Mouse (Mus musculus) adrenal gland, postnatal 10 days (tissue): Measurements from ENCODE around the gene Mrpl44. TPM values are rescaled to one million over a fixed set of nuclear protein-coding genes. Genes with fewer than 3 reads are reported as not detected.

Experiments used
- DNase-seq: peaks from one replicate; pipeline ENCODE4 v3.0.0; 2021; ENCODE audit warnings: mixed read lengths
- total RNA-seq, 2 experiments: library from RNA; stranded (reverse); gene quantifications; 2 replicates each; pipeline ENCODE4 v1.2.3; 2021

Gene Mrpl44
- total RNA-seq, 2 experiments from 2014 or later: 54.3 to 59.4 TPM

DNA sequence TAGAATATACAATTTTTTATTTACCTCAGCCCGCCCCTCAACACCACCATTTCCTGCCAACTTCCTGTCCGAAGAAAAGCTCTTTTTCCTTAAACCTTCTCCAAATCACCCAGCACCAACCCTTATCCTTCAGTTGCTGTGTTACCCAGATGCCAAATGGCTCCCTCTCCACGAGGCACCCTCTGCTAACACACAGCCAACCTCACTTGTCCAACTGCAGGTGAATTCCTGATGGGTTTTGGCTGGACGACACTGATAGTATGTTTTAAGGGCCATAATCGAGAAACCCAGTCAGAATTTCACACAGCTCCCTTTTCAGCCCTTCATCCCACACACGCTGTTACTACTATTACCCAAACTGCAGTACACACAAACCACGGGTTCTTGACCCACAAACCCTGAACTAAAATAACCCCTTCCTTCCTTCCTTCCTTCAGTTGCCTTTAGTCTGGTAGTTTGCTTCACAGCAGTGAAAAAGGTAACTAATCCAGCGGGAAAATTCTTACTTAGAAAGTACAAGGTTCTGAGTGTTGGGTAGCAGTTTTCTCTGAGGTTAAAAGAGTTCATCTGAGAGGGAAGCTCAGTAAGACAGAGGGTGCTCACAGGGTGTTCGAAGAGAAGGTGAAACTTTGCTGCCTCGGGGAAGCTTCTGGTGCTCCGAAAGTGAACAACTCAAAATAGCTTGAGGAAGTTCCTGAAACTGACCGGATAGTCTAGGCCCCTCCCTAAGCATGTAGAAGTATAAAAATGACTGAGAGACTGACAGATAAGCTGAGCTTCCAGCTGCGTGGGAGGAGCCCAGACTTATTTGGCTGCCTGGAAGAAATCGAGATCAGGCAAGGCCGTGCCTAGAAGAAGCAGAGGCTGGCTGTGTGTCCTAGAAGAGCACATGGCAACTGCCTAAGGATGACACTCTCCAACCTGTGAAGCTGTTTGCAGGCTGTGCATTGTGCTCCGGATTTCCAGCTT lies 13.3 kb upstream of the Mrpl44 start:
- no peak for DNase-seq

- DNase-seq: no peak
Observed at GRCm38 (mm10) chr1:79764031-79764430, 11.8 kb upstream of the Mrpl44 start.

GRCm38 (mm10) chr1:79764483-79764882 lies 11.3 kb upstream of the Mrpl44 start:
- DNase-seq: no peak

DNA sequence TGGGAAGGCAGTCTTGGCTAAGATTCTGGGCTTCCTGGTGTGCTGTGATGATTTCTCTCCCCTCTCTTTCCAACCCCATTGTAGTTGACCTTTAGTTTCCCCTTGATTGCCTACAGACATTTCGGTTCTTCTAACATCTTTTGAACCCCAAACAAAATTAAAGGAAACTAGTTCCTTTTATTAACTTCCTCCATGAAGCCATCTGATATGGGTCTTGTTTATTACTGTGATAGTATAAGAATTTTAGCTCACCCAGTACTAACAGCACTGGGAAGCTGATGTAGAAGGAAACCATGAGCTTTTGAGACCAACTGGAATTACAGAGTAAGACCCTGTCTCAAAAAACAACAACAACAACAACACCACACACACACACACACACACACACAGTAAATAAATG lies 7.6 kb upstream of the Mrpl44 start:
- DNase-seq: no peak

- no peak for DNase-seq
Observed at GRCm38 (mm10) chr1:79774164-79774780, 1.5 kb upstream of the Mrpl44 start.

DNA sequence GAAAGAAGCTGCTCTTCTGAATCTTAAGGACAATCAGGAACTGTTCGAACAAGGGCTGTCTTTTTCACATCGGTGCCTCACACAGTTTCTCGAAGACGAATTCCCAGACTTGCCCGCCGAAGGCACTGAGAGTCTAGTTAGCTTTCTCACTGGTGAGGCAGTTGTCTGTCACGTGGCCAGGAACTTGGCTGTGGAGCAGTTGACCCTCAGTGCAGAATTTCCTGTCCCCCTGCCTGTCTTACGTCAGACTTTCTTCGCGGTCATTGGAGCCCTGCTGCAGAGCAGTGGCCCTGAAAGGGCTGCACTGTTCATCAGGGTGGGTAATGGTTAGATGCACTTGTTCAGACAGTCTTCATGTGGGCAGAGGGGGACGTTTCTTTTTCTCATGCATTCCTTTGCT lies 2.2 kb downstream of the Mrpl44 start:
- DNase-seq: no peak

DNA sequence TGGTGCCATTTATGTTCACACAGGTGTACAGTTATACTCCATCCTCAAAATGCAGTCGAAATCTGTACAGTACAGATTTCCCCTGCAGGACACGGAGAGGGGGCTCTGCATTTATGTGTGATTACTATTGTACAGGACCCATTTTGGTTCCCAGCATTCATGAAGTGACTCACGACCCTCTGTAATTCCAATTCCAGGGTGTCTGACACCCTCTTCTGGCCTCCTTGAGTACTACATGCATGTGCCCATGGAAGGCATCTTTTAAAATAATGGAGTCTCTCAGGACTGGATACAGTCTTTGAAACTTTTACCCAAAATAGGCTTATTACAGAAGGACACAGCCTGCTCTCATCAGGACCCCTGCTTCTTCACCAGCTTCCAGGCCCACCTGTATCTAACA lies 6.6 kb downstream of the Mrpl44 start:
- DNase-seq: no peak

- DNase-seq: peak; percentile 30
Observed at GRCm38 (mm10) chr1:79786267-79786927, 10.6 kb downstream of the Mrpl44 start.

DNA sequence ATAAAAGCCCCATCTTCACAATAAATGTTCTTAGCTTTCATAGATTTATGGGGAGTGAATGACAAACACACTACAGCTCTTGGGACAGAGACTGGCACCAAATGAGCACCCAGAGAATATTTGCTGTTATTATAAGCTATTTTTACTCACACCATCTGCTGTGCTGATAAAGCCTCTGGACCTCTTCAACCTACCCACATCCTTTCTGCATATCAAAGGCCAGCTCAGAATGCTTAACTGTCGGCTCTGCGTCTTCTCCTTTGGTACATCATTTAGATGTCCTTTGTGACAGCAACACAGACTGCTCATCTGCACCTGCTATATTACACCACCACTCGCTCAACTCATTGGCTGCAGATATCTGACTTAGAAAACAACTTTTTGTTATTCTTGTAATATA lies 21.3 kb downstream of the Mrpl44 start:
- no peak for DNase-seq

DNA sequence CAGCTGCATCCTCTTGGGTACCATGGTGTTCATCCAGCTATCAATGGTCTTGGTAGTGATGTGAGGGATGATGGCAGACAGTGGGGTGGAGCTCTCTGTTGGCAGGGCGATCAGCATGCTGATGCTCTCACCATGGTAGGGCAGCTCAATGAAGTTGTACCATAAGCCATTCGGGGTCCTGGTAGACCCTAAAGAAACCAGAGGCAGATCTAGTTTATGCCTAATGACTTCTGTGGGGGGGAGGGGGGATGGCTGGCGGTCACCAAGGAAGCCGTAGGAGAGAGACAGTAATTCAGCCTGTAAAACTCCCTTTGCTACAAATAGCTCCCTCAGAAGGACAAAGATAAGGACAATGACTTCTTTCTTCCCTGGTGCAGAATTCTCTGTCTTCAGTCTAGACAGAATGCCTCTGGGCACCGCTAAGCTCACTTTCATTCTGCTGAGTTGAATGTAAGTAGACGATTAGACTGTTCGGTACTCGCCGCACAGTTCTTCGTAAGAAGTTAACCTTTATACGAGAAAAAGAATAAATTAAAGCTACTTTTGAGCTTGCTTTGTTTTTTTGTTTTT lies 27.1 kb downstream of the Mrpl44 start:
- DNase-seq: no peak

GRCm38 (mm10) chr1:79803614-79804013 lies 27.8 kb downstream of the Mrpl44 start:
- no peak for DNase-seq

DNA sequence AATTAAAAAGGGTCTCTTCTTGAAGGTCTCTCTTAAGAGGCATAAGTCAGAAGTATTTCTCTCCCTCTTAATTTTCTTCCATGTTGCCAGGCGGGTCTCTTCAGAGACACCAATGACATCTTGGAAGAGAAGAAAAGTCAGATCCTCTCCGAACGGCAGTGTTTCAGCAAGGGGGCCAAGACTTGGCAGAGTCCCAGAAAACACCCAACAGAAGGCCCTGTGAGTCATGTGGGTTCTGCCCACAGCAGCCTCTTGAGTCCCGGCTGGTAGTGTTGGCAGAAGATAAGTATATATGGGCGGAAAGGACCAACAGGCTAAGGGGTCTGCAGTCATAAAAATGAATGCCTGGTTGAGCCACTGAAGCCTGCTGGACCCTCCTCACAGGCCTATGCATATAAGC lies 31.0 kb downstream of the Mrpl44 start:
- DNase-seq: no peak

DNA sequence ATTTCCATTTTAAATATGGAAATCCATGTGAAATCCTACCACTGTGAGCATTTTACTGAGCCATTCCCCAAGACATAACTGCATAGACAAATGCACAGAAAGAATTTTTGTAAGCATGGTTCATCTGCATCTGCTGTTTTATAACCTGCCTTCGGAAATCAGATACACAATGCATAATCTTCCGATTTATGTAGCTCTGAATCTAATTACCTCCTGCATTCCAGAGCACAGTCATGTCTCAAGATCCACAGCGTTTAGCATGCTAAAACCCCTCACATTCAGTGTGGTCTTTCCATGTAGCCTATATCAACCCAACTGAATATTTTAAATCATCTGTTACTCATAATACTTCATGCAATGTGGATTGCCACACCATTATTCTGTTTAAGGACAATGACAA lies 33.6 kb downstream of the Mrpl44 start:
- DNase-seq: no peak

- DNase-seq: no peak
Observed at GRCm38 (mm10) chr1:79815446-79815845, 39.6 kb downstream of the Mrpl44 start.

- peak; percentile 13 for DNase-seq
Observed at GRCm38 (mm10) chr1:79819296-79819879, 43.6 kb downstream of the Mrpl44 start.

DNA sequence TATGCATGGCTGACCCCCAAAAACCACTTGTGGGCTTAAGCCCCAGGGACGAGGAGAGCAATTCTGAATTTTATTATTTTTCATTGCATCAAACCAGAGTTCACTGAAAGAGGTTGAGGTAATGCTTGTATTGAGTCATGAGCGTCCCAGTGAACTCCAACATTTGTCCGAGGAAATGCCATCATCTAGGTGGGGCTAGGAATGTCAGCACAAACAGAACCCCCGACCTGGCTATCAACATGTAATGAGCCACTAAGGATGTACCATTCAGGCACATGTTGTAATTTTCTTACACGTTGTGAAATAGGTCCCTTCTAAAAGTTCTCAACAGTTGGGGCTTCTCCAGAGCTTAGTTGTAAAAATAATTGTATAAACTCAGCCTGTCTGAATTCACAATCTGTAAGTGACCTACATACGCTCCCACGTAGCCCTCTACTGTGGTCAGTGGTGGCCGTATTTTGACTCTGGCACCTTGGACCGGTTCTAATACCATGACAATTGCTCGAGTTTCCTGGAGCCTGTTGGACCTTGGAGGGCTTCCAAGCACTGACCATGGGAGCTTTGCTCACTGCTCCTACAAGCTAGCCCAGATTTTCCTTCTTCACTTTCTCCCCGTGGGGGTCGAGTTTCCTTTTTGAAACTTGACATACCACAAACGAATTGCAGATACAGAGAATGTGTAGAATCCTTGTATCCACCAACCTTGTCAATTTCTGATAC lies 47.1 kb downstream of the Mrpl44 start:
- DNase-seq: peak; percentile 66

- DNase-seq: no peak
Observed at GRCm38 (mm10) chr1:79823951-79824633, 48.3 kb downstream of the Mrpl44 start.
